Comparison of ENCODE assay signal across 29 mouse cellular contexts in genomic region chr16:50477628-50478027, GRCm38 (mm10).
"Had no signal": no experiment of that assay in that cellular context is flagged by ENCODE, and none has a peak within 500 bp of the region (broad histone marks: within the 10 kb centered on the region; RNA-seq: fewer than 3 reads in every experiment).

No protein-coding gene starts in this region.

- H3K4me2 ChIP-seq: limb, embryonic 12.5 days; limb, embryonic 13.5 days; limb, embryonic 15.5 days; liver, embryonic 11.5 days; liver, embryonic 12.5 days; liver, embryonic 13.5 days; liver, embryonic 15.5 days; lung, embryonic 14.5 days; lung, embryonic 15.5 days; midbrain, embryonic 11.5 days; midbrain, embryonic 12.5 days; midbrain, embryonic 13.5 days; midbrain, embryonic 15.5 days had no signal

- DNase-seq: left cerebral cortex, postnatal 4 days; liver; liver, embryonic 13.5 days; liver, postnatal 0 days; lung, adult 18-20 months; lung, adult 2 months; lung, embryonic 14.5 days; lung, postnatal 10 days; lung, postnatal 14 days; lung, postnatal 36 days; lung, postnatal 4 days; midbrain, embryonic 14.5 days had no signal

- H3K36me3 ChIP-seq: limb, embryonic 10.5 days; limb, embryonic 12.5 days; limb, embryonic 13.5 days; limb, embryonic 15.5 days; liver, embryonic 12.5 days; liver, embryonic 13.5 days; liver, embryonic 15.5 days; lung, embryonic 15.5 days; midbrain, embryonic 10.5 days; midbrain, embryonic 12.5 days; midbrain, embryonic 13.5 days; midbrain, embryonic 15.5 days had no signal

- H3K9ac ChIP-seq: limb, embryonic 12.5 days; limb, embryonic 13.5 days; limb, embryonic 15.5 days; liver, embryonic 12.5 days; liver, embryonic 13.5 days; liver, embryonic 14.5 days; liver, embryonic 15.5 days; liver, postnatal 0 days; lung, embryonic 14.5 days; lung, embryonic 15.5 days; midbrain, embryonic 12.5 days; midbrain, embryonic 13.5 days; midbrain, embryonic 15.5 days had no signal

- H3K27me3 ChIP-seq: limb, embryonic 12.5 days; limb, embryonic 13.5 days; limb, embryonic 15.5 days; liver, embryonic 13.5 days; liver, embryonic 15.5 days; lung, embryonic 15.5 days; midbrain, embryonic 12.5 days; midbrain, embryonic 13.5 days; midbrain, embryonic 15.5 days had no signal

- H3K9me3 ChIP-seq: limb, embryonic 10.5 days; limb, embryonic 12.5 days; limb, embryonic 13.5 days; limb, embryonic 15.5 days; liver, embryonic 12.5 days; liver, embryonic 13.5 days; liver, embryonic 15.5 days; lung, embryonic 15.5 days; megakaryocyte, embryonic 14.5 days; midbrain, embryonic 10.5 days; midbrain, embryonic 12.5 days; midbrain, embryonic 13.5 days; midbrain, embryonic 15.5 days had no signal

- H3K4me3 ChIP-seq: limb, embryonic 10.5 days; limb, embryonic 12.5 days; limb, embryonic 13.5 days; limb, embryonic 15.5 days; liver, embryonic 12.5 days; liver, embryonic 13.5 days; liver, embryonic 15.5 days; lung, embryonic 15.5 days; megakaryocyte, embryonic 14.5 days; midbrain, embryonic 10.5 days; midbrain, embryonic 12.5 days; midbrain, embryonic 13.5 days; midbrain, embryonic 15.5 days; myocyte had no signal

- H3K4me1 ChIP-seq: limb, embryonic 12.5 days; limb, embryonic 15.5 days; liver, embryonic 12.5 days; liver, embryonic 13.5 days; liver, embryonic 15.5 days; lung, embryonic 15.5 days; midbrain, embryonic 10.5 days; midbrain, embryonic 12.5 days; midbrain, embryonic 13.5 days; midbrain, embryonic 15.5 days had no signal

- H3K27ac ChIP-seq: limb, embryonic 10.5 days; limb, embryonic 12.5 days; limb, embryonic 13.5 days; limb, embryonic 15.5 days; liver, embryonic 12.5 days; liver, embryonic 13.5 days; liver, embryonic 14.5 days; liver, embryonic 15.5 days; lung, embryonic 15.5 days; macrophage; midbrain, embryonic 10.5 days; midbrain, embryonic 12.5 days; midbrain, embryonic 13.5 days; midbrain, embryonic 15.5 days had no signal
